Mouse (Mus musculus): ENCODE results near the gene Tmem212. TPM values are rescaled to one million over a fixed set of nuclear protein-coding genes. Genes with fewer than 3 reads are reported as not detected.

Gene Tmem212
- total RNA-seq, 2 experiments from 2014 or later = not detected

DNA sequence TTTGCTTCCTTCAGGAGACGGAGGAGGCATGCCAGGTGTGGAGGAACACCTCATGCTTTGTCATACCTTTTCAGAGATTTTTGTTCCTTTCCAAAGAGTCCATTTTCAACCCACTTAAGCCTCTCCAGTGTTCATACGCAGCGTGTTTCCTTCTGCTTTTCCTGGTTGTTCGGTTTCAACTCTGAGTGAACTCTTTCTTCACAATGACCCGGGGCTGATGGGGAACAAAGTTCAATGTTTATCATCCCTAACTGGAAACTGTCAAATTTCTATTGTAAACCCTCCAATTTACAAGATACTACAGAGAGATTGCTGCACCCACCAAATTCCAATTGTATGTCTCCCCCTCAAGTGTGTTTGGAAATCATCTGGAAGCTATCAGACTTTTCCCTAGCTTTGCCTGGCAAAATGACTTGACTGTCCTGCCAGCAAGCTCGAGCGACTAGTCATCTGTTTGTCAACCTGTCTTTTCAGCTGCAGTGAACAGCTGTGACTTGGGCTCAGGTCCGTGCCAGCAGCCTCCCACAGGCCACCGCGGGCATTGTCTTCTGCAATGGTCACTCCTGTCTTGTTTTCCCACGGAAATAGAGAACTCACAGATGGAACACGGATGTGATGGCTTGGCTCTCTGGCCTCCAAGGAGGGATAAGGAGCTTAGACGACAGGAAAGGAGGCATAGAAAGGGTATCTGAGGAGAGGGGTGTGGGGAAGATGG, 3.0 kb upstream of the Tmem212 start:
- peak; percentile 39 to 74 for DNase-seq (ENCODE audit: low spot score in 2 of 2)

DNA sequence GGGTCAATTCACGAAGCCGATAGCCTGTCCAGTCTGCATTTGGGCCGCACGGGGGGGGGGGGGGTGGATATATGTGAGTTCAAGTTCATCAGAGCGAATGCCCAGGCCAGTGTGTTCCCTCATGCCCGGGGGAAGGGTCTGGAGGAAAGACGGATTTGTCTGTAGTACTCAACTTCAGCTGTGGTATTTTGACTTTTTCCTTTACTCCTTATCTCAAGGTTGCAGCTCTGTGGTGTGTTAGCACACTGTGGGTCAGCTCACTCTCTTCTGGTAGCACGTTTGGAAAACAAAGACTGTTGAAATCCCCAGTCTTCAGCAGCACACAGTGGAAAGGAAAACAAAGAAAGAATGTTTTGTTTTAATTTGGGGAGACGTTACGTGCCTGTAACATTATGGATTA, 2.0 kb upstream of the Tmem212 start:
- no peak for DNase-seq (ENCODE audit: low spot score in 2 of 2)

DNA sequence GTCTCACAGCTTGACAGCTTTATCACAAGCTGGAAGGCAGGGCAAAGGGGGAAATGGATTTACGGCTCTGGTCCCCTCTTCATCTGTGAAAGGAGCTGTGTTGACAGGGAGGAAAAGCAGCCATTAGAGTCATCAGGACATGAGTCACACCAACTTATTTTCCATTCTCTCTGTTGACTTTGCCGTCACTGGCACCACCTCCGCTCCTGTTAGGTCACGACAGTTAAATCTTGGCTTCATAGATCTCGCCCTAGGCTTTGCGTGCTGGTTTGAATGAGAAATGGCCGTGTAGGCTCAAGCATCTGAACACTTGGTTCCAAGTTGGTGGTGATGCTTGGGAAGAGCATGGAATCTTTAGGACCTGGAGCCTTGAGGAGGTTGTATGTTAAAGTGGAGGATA, 9.6 kb downstream of the Tmem212 start:
- no peak for DNase-seq (ENCODE audit: low spot score in 2 of 2)

DNA sequence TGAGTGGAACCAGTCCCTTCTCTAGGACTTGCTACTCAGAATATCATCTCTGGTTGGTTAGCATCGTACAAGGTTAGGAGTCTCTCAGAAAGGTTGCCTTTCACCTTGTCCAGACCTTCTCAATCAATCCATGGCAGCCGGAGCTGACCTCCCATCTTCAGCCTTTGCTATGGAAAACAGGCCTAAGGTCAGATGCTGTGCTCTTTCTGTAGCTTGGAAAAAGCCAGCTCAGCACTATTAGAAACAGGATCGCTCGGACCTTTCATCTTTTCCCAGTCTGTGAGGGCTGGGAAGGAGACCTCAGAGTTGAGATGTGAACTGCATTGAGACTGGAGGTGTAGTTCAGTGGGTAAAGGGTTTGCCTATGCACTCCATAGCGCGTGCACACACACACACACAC, 10.6 kb downstream of the Tmem212 start:
- no peak for DNase-seq (ENCODE audit: low spot score in 2 of 2)

DNA sequence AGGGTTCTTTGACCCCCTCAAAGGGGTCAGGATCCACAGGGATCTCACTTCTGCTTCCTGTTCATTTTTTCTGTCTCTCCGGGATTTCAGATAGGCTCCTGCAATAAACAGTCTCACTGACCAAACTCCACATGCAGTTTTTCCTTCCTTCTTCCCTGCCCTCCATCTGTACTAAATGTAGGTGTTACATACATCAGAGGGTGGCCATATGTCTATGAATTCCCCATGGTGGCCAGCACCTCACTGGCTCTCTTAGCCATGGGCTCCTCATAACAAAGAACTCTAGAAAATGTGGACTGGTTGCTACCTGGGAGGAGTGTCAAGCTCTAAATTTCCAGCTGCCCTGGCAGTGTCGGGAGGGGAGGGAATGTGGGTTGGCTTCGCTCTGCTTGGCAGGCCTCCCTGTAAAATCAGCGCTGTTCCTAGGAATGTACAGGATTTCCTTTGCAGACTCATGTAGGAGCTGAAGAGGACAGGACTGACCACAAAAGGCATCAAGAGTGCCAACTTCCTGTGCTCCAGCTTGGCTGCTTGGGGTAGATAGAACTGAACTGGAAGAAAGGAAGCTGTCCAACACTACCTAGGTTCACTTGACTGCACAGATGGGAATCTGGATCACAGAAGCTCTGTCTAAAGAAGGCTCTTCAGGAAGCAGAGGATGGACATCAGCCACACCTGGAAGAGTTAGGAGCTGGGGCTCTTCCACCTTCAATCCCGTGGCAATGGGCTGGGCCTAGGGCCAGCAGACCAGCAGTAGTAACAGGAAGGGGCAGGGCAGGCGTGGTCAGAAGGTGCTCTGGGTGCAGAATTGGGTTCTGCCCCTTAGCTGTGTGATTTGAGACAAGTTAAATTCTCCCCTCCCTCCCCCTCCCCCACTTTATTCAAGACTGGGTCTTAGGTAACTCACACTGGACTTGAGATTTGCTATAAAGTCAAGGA, 14.0 kb downstream of the Tmem212 start:
- DNase-seq (ENCODE audit: low spot score in 2 of 2) = peak in 1 of 2 experiments; percentile 35

DNA sequence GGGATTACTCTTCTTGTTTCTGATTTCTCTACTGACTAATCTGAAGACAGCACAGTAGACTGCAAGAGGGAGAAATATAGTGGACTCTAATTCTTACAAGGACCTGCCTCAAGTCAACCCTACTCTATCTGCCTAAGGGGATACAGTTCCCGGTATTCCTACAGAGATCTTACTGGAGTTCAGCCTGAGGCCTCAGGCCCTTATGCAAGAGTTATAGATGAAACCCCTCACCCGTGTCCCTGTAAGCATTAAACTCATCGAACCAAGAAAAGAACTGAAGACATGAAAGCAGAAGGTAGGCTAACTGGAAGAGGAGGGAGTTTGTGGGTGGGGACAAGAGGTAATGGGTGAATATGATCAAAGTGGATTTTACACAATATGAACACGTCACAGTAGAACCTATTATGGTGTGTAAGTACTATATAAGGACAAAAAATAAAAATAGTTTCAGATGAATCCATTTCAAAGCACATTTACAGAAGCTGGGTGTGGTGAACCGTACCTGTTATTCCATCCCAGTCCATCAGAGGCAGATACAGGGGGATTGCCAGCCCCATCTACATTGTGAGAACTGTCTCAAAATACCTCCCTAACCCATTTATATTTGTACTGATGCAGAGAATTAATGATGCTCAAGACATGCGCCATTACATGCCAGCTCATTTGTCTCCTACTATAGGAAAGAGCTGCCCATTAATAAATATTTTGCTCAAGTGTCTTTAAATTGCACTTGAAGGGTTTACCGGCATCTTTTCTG, 17.1 kb downstream of the Tmem212 start:
- no peak for DNase-seq (ENCODE audit: low spot score in 2 of 2)

DNA sequence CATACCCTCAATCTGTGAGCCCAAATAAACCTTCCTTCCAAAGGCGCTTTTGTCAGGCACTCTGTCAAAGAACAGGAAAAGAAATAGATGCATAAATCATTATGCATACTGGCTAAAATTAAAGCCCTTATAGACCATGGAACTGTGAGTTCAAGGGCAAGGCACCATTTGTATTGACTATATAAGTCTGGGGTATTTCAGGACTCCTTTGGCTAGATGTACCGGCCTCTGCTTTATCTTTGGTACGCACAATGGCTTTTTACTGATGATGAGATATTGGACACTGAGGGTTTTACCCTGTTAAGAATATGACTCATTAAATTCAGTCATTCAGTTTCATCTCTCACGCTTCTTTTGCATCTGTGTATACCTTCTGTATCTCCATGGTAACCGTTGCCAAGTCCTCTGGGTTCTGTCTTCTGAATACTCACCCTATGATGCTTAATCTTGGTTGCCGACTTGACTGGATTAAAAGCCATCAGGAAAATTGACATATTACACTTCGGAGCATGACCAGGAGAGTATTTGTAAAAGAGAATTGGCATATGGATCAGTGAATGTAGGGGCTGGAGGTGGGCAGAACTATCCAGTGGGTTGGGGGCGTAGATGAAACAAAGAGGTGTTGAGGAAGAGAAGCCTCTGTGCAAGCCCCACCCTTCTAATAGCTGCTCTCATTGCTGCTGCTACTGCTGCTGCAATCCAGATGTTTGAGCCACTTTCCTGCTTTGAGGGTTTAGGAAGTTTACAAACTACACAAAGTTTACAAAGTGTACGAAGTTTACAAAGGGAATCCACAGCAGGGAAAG, 22.7 kb downstream of the Tmem212 start:
- no peak for DNase-seq (ENCODE audit: low spot score in 2 of 2)

DNA sequence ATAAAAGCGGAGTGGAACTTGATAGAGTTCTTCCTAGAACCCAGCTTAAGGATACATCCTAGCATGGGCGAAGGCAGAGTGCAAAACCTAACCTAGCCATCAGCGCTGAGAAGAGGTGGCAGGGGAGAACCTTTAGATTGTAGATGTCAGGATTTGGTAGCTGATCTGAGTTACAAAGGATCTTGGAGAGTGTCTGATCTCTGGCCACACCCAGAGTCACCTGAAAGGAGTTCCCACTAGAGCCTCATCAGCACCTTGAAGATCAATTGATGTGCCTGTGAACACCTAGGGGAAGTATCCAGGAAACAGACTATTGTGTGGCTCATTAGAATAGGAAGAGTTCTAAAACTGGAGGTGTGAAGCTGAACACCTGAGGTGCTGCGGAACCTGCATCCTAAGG, 23.7 kb downstream of the Tmem212 start:
- no peak for DNase-seq (ENCODE audit: low spot score in 2 of 2)

DNA sequence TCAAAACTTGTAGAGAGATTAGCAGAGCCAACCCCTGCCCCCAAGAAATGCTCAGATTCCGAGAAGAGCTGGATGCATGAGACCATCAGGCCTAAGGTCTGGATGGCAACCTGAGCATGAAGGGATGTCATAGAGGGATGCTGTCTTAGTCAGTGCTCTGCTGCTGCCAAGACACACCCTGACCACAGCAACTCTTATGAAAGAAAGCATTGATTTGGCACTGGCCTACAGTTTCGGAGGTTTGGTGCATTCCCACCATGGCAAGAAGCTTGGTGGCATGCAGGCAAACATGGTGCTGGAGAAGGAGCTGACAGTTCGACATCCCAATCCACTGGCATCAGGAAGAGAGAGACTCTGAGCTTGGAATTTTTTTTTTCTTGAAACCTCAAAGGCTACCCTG, 24.3 kb downstream of the Tmem212 start:
- DNase-seq (ENCODE audit: low spot score in 2 of 2) = no peak

DNA sequence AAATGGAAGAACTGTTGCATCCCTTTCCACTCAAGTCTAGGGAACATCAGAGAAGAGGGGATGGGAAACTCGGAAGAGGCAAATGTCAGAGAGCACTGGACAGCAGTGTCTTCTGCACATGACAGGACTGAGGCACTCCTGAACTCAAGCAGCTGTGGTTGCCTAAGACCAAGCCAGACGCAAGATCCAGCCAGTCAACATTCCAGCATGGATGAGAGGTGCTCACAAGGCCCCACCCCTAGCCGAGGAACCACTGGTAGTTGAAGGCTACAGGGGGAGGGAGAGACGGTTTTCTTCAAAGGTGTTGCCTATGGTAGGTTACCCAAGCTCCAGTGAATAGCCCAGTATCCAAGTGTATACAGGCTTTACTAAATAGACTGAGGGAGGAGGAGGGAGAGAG, 24.8 kb downstream of the Tmem212 start:
- DNase-seq (ENCODE audit: low spot score in 2 of 2) = no peak

DNA sequence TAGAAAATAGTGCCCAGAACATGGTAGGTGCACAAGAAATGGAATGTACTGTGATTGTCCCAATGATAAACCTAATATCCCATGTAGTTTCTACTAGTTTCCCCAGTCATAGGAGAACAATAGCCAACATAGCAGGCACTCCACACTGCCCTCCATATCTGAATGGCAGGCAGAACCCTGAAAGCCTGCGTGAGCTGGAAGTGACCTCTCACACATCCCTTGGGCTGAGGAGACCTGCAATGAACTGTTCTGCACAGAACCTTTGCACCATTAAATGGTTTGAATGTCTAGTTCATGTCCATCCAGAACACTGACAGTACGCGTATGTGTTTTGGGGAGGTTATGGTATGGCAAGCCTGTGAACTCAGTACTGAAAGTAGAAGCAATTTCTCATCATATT, 27.5 kb downstream of the Tmem212 start:
- DNase-seq (ENCODE audit: low spot score in 2 of 2) = no peak

DNA sequence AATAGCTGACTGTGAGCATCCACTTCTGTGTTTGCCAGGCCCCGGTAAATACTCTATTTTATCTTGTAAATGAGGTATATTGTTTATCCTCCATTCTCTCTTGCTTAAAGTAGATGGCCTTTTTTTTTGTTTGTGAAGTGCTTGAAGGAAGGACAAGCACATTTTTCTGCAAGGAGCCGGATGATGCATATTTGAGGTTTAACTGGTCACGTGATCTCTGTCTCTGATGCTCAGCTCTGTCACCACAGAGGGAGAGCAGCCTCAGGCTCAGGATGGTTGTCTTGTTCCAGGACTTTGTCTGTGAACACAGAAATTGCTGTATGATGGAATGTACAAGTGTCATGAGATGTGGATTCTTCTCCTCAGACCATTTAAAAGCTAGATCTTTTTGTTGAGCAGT, 28.4 kb downstream of the Tmem212 start:
- DNase-seq (ENCODE audit: low spot score in 2 of 2) = no peak

DNA sequence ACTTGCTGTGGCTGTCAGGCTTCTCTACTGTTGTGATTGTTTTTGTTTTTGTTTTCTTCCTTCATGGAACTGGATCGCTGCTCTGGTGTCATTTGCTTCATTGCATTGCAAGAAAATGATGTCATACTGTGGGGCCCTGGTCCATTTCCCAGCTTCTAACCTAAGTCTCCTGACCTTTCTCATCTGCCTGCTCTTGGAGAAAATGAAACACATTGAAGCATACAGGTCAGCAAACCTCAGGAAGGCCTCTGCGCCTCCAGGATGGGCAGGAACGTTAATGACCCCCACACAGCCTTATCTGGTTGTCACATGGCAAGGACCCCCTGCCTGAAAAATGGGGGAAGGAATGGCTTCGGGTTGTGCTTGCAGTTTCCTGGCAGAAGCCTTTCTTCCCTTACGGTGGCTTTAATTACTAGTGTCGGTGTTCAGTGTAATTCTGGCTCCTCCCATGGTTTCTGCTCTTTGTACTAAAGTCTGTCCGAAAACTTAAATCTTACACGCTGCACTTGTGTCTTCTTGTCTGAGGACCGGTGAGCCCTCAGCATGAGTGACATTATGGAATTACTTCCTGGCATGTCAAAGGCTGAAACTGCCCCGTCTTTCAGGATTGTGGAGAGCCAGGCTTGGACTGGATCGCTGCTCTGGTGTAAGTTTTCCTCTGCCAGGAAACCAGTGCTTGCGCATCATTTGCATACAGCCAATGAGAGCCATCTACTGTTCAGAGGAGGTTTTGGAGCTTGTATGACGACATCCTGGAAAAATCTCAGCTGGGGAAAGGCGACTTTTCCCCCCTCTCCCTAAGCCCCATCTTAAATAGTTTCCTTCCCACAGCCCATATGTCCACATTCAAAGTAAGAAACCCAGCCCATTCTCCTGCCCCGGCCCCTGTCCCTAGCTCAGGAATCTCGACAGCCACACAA, 33.1 kb downstream of the Tmem212 start:
- DNase-seq (ENCODE audit: low spot score in 2 of 2) = peak in 1 of 2 experiments; percentile 68

DNA sequence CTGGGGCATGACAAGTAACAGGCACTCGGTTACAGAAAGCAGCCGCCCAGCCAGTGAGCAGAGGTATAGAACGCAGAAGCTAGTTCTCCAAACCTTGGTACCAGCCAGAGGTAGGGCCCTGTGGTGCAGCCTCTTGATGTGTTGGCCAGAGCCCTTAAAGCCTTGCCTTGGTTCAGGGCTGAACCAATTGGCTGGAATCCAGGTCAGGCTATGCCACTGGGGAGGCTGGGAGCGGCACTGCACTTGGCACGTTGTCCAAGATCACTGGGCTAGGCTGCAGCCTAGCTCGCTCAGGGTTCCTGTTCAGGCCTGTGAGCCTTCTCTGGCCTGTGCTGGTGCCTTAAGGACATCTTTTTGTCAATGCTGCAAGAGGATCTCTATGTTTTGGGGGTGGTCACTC, 34.6 kb downstream of the Tmem212 start:
- DNase-seq (ENCODE audit: low spot score in 2 of 2) = peak in 1 of 2 experiments; percentile 45

DNA sequence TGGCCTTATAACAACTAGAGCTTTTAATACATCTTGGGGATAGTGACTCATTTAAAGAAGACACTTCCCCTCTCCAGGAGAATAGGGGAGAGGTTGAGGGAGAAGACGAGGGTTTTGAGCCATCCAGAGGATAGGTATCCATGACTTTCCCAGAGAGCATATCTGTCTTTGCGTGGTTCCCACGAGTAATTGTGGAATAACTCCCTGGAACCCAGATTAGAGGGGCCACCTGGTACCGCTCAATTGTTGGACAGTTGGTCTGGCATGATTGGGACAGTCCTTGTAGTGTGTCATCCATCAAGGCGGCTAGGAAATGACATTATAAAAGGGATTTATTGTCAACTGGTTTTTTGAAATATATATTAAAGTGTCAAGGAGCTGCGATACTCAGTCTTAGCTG, 35.1 kb downstream of the Tmem212 start:
- DNase-seq (ENCODE audit: low spot score in 2 of 2) = no peak

DNA sequence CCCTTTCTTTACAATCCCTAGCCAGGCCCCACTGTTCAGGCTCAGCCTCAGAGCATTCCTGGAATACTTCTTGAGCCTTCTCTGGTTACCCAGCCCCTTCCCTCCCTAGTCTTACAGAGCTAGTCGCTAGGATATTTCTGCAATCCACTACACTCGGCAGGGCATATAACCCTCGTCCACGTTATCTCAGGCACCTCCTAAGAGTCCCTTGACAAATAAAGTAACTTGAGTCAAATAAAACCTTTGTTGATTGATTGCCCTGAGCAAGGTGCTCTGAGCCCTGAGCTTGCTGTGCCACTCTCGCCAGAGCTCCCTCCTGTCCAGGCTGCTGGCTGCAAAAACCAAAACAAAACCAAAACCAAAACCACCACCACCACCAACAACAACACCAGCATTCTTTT, 37.0 kb downstream of the Tmem212 start:
- DNase-seq (ENCODE audit: low spot score in 2 of 2) = peak in 1 of 2 experiments; percentile 31

DNA sequence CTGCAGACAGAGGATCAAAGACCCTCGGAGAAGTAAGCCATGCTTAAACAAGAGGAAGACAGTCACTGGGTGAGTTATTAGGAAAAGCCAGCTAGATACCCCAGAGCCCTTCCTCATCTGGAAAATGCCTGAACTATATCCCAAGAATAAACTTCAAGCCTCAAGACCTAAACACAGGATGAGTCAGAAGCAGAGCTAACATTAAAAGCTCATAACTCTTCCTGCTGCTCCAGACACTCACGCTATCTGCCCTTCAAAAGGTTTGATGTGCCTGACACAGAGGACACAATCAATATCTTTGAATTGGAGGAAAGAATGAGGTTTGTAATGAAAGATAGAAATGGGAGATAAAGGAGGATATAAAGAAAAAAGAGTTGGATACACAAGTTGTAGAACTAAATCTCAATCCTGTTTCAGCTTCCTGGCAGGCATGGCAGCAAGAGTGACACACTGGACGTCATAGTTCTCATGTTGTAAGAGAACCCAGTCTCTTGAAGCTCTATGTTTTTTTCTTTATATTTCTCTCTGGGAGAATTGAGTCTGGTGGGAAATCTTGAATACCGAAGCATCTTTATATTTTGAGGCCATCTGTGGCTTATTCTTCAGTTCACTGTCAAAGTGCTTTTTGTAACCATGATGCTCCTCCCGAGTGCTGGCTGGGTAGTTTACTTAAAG, 37.6 kb downstream of the Tmem212 start:
- no peak for DNase-seq (ENCODE audit: low spot score in 2 of 2)

DNA sequence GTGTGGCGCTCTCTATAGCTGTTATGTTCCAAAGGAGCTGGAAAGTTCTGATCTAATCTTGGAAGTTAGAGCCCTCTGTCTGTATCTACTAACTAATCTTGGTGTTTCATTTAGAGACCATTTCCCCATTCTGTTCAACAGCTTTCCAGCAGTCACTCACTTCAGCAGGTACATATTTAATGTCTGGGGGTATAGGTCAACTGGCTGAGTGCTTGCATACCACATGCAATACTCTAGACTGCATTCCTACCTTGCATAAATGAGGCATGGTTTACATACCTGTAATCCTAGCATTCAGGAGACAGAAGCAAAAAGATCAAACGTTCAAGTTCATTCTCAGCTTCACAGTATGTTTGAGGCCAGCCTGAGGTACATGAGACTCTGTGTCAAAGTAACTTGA, 39.9 kb downstream of the Tmem212 start:
- DNase-seq (ENCODE audit: low spot score in 2 of 2) = no peak

Measured in gastrocnemius, postnatal 4 days (tissue).